Mouse (Mus musculus) midbrain, postnatal 0 days (tissue): ENCODE data around the gene Lag3. TPM values are rescaled to one million over a fixed set of nuclear protein-coding genes. Genes with fewer than 3 reads are reported as not detected.

Experiments
- ATAC-seq: fragments of 200-750 bp; cut with Nextera tagmentation; 2 replicates; pipeline ENCODE4 v1.8.0; 2017; ENCODE audit warnings: moderate number of reproducible peaks, mild to moderate bottlenecking, moderate TSS enrichment, moderate library complexity; ENCODE audit not compliant: low FRiP score
- DNase-seq: peaks from one replicate; pipeline ENCODE4 v3.0.0-alpha.2; 2015; ENCODE audit warnings: low spot score
- H3K27ac ChIP-seq: fragments of 300-500 bp; sonication (generic); 2 replicates; pipeline ENCODE4 v1.5.1; 2014; ENCODE audit warnings: low read depth, mild to moderate bottlenecking, low read length, mixed read lengths
- H3K27me3 ChIP-seq: fragments of 300-500 bp; sonication (generic); 2 replicates; pipeline ENCODE4 v1.6.1; 2014; ENCODE audit warnings: low read length, control low read depth, mixed read lengths; ENCODE audit not compliant: insufficient read depth
- H3K36me3 ChIP-seq: fragments of 300-500 bp; sonication (generic); 2 replicates; pipeline ENCODE4 v1.6.1; 2014; ENCODE audit warnings: low read length, control low read depth, mixed read lengths; ENCODE audit not compliant: insufficient read depth
- H3K4me1 ChIP-seq: fragments of 300-500 bp; sonication (generic); 2 replicates; pipeline ENCODE4 v1.6.1; 2014; ENCODE audit warnings: mild to moderate bottlenecking, control low read depth, antibody characterized with exemption, low read length, mixed read lengths; ENCODE audit not compliant: insufficient read depth
- H3K4me2 ChIP-seq: fragments of 300-500 bp; sonication (generic); 2 replicates; pipeline ENCODE4 v1.6.1; 2014; ENCODE audit warnings: low read depth, mild to moderate bottlenecking, low read length, mixed read lengths; ENCODE audit not compliant: poor library complexity, severe bottlenecking
- H3K4me3 ChIP-seq: fragments of 300-500 bp; sonication (generic); 2 replicates; pipeline ENCODE4 v1.5.1; 2014; ENCODE audit warnings: low read depth, mild to moderate bottlenecking, low read length, moderate library complexity
- H3K9ac ChIP-seq: fragments of 300-500 bp; sonication (generic); replicated peaks from 2 replicates; pipeline ENCODE4 v1.6.1; 2014; ENCODE audit warnings: mild to moderate bottlenecking, low read length, moderate library complexity, mixed read lengths; ENCODE audit not compliant: poor library complexity, severe bottlenecking
- H3K9me3 ChIP-seq: fragments of 300-500 bp; sonication (generic); 2 replicates; pipeline ENCODE4 v1.6.1; 2016; ENCODE audit warnings: low read length, control low read depth
- CTCF ChIP-seq: IDR thresholded peaks from 2 replicates; pipeline ENCODE4 v1.5.1; 2016; ENCODE audit warnings: antibody characterized with exemption, mild to moderate bottlenecking
- WGBS: fragments of 180-500 bp; shearing (Covaris S2); extraction: QIAGEN DNeasy Blood & Tissue Kit; methylation state at CpG from one replicate; pipeline ENCODE4 v1.1.7; 2014; 5-methylcytosine and 5-hydroxymethylcytosine counted together
- polyA plus RNA-seq: library from polyadenylated mRNA; unstranded; fragments of >200 nt; fragmentation: Nextera tagmentation; extraction: Ambion mirVana; gene quantifications from 2 replicates; pipeline ENCODE4 v1.2.1, GENCODE M21; 2015
- total RNA-seq: library from RNA; depleted of rRNA; stranded (reverse); fragments of >200 nt; gene quantifications from 2 replicates; pipeline ENCODE4 v1.2.3, GENCODE M21; 2014

Gene Lag3
- total and polyA plus RNA-seq, 2 experiments from 2014 or later: 1.1 to 2.8 TPM

DNA sequence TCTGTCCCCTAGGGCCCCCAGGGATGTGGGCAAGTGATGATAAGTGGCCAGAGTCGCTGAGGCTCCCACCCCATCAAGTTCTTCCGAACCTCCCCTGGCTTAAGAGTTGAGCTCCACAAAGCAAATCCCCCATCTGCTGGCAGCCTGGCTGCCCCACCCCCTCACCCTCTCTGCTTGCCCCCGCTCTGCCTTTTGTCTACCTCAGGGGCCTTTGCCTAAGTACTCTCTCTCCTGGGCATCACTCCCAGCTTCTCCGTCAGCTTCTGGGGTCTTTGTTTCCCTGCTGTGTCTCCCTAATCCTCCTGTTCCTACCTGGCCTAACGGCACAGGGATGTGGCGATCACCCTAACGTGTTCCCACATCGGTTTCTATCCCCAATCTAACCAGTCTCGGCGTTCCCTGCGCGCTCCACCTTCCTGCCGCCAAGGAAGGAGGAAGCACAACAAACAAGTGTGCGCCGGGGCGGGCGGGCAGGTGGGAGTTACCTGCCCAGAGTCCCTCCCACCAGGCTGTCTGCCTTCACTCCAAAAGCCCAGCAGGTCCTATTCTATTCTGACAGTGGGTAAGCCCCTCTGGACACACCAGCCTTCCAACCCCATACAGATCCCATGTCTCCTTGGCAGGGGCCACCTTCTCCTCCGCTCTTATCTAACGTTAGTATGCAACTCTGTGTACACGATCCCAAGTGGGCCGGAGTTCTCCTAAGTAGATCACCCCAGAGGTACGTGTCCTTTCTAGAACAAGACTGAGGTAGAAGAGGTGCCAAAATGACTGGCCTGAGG is 3.8 kb upstream of the Lag3 start:
- Histone ChIP-seq H3K4me2 (peak overlapping the region; percentile 99), H3K9ac (peak overlapping the region; percentile 97), H3K36me3 (peaks cover 22% of the 10 kb centered on the region), H3K4me3 (peak overlapping the region; percentile 68), H3K4me1 (peaks cover 11% of the 10 kb centered on the region), H3K27me3 (no peaks in the 10 kb centered on the region), H3K9me3 (no peaks in the 10 kb centered on the region), H3K27ac (peak overlapping the region; percentile 100)
- DNase-seq (no peak), ATAC-seq (no peak)
- WGBS: 2% methylated on average over 22 of the region's 22 CpGs
- no peak for TF ChIP-seq CTCF

DNA sequence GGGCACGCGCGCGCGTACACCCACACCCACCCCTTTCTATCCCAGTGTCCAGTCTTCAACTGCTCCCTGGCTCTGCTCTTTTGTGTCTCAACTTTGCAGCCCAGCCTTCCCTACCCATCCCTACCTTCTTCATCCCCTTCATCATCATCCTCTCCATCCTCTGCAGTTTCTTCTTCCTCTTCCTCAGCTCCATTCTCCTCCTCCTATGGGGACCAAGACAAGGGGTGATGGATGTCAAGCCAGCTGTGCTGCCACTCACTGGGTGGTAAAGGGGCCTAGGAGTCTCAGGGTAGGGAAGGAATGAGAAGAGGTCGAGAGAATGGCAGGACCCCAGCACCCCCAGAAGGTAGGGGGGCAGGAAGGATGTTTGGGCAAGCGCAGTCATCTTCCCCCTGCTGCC is 3.0 kb upstream of the Lag3 start:
- Histone ChIP-seq H3K9ac (0 out of 2 replicates have a peak overlapping the region, but pooled peaks have one; percentile 9), H3K27me3 (no peaks in the 10 kb centered on the region), H3K27ac (0 out of 2 replicates have a peak overlapping the region, but pooled peaks have one; percentile 100), H3K9me3 (no peaks in the 10 kb centered on the region), H3K36me3 (peaks cover 22% of the 10 kb centered on the region), H3K4me2 (peak overlapping the region; percentile 99), H3K4me3 (peak overlapping the region; percentile 68), H3K4me1 (peaks cover 11% of the 10 kb centered on the region; the same call in 1 of the 2 replicates)
- no peak for DNase-seq
- TF ChIP-seq CTCF: no peak
- no peak for ATAC-seq
- 75% methylated on average over 7 of the region's 7 CpGs for WGBS

- no peak for TF ChIP-seq CTCF
- H3K4me2 ChIP-seq: peak overlapping the region; percentile 99; the same call in 1 of the 2 replicates
- DNase-seq: no peak
- H3K27ac ChIP-seq: no peak overlapping the region
- H3K4me1 ChIP-seq: peaks cover 11% of the 10 kb centered on the region; the same call in 1 of the 2 replicates
- 0 out of 2 replicates have a peak overlapping the region, but pooled peaks have one; percentile 9 for H3K9ac ChIP-seq
- H3K4me3 ChIP-seq: no peak overlapping the region
- no peaks in the 10 kb centered on the region for H3K9me3 ChIP-seq
- 54% methylated on average over 13 of the region's 14 CpGs for WGBS
- ATAC-seq: no peak
- H3K27me3 ChIP-seq: no peaks in the 10 kb centered on the region
- peaks cover 22% of the 10 kb centered on the region for H3K36me3 ChIP-seq
These were observed 2.3 kb upstream of the Lag3 start for GRCm38 (mm10) chr6:124913721-124914285.

GRCm38 (mm10) chr6:124913214-124913613 is 1.7 kb upstream of the Lag3 start:
- H3K27ac ChIP-seq: no peak overlapping the region
- no peak overlapping the region for H3K9ac ChIP-seq
- ATAC-seq (no peak), DNase-seq (no peak)
- H3K36me3 ChIP-seq: peaks cover 22% of the 10 kb centered on the region
- H3K4me2 ChIP-seq: no peak overlapping the region
- no peaks in the 10 kb centered on the region for H3K27me3 ChIP-seq
- H3K4me1 ChIP-seq: peaks cover 11% of the 10 kb centered on the region; the same call in 1 of the 2 replicates
- no peak for TF ChIP-seq CTCF
- H3K4me3 ChIP-seq: no peak overlapping the region
- 58% methylated on average over 6 of the region's 6 CpGs for WGBS
- no peaks in the 10 kb centered on the region for H3K9me3 ChIP-seq

GRCm38 (mm10) chr6:124910032-124910431 is 1.5 kb downstream of the Lag3 start:
- TF ChIP-seq CTCF: no peak
- peak overlapping the region; percentile 50 for H3K9ac ChIP-seq
- H3K9me3 ChIP-seq: no peaks in the 10 kb centered on the region
- H3K27me3 ChIP-seq: no peaks in the 10 kb centered on the region
- H3K36me3 ChIP-seq: peaks cover 22% of the 10 kb centered on the region
- 13% methylated on average over 32 of the region's 32 CpGs for WGBS
- peak; percentile 15; the same call in 1 of the 2 replicates for ATAC-seq
- peaks cover 15% of the 10 kb centered on the region; the same call in 1 of the 2 replicates for H3K4me1 ChIP-seq
- no peak for DNase-seq
- H3K27ac ChIP-seq: no peak overlapping the region
- H3K4me3 ChIP-seq: no peak overlapping the region
- H3K4me2 ChIP-seq: peak overlapping the region; percentile 41

GRCm38 (mm10) chr6:124907767-124908166 is 3.7 kb downstream of the Lag3 start:
- H3K27me3 ChIP-seq: no peaks in the 10 kb centered on the region
- 0 out of 2 replicates have a peak, but pooled peaks cover 8% of the 10 kb centered on the region for H3K4me1 ChIP-seq
- DNase-seq (no peak), ATAC-seq (no peak)
- 81% methylated on average over 1 of the region's 1 CpGs for WGBS
- no peak overlapping the region for H3K9ac ChIP-seq
- no peak overlapping the region for H3K27ac ChIP-seq
- no peak overlapping the region for H3K4me2 ChIP-seq
- no peak for TF ChIP-seq CTCF
- peaks cover 3% of the 10 kb centered on the region; the same call in 1 of the 2 replicates for H3K36me3 ChIP-seq
- no peak overlapping the region for H3K4me3 ChIP-seq
- H3K9me3 ChIP-seq: no peaks in the 10 kb centered on the region
